Mouse (Mus musculus): Measurements from ENCODE around the gene Slc38a10. TPM values are rescaled to one million over a fixed set of nuclear protein-coding genes. Genes with fewer than 3 reads are reported as not detected.
A peak's percentile ranks its signal among the peaks of the same experiment; 100 is the strongest.

Slc38a10 gene
- polyA plus RNA-seq, 1 experiment from 2014 or later: 78.8 TPM

DNA sequence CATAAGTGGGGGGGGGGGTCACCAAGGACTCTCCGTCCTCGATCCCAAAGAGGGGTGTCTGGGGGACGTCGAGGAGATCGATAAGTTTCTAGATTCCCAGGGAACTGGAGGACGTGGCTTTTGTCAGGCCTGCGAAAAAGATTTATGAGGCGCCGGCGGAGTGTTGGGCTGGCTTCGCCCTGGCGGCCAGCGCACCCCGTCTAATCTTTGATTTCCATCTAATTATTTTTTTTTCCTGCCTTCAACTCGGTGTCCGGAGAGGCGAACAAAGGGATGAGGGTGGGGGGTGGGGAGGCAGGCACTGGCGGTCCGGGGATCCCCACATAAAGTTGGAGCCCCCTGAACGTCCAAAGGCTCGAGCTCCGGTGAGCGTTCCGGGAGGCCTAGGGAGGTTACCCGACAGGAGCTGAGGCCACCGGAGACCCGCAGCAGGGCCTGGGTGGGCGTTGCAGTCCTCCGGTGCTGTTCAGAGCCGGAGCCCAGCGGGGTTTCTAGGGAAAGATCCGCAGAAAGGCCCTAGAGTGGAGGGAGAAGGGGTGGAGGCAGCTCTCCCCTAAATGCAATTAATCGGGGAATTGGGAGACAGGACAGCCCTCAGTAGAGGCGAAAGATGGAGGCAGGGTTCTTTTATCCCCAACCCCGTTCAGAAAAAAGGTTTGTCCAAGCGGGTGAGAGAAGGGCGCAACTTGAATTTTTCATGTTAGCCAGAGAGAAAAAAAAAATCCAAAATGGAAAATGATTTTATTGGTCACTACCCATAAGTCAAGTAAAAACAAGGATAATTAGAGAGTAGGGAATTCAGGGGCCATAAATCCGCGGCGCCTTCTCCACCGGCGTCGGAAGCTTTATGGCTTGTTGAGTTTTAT, 36.3 kb upstream of the Slc38a10 start:
- no peaks in the 10 kb centered on the region for H3K27me3 ChIP-seq (ENCODE audit: control insufficient read depth, insufficient read depth, low read length)
- under 1% methylated on average over 43 of the region's 43 CpGs for WGBS
- no peak for ATAC-seq (ENCODE audit: low read depth)
- peak overlapping the region; percentile 99 for H3K4me2 ChIP-seq (ENCODE audit: low read depth, low read length)
- peak overlapping the region; percentile 99 for H3K9ac ChIP-seq (replicated peaks; ENCODE audit: low read depth, low read length)
- H3K27ac ChIP-seq (ENCODE audit: low read depth, low read length): peak overlapping the region; percentile 98
- peak overlapping the region; percentile 92 for H3K4me3 ChIP-seq (ENCODE audit: low read depth, low read length)
- H3K36me3 ChIP-seq (ENCODE audit: control insufficient read depth, insufficient read depth, low read length): no peaks in the 10 kb centered on the region
- H3K9me3 ChIP-seq (ENCODE audit: control insufficient read depth, low read length): no peaks in the 10 kb centered on the region
- peaks cover 46% of the 10 kb centered on the region for H3K4me1 ChIP-seq (ENCODE audit: control insufficient read depth, insufficient read depth, low read length)

DNA sequence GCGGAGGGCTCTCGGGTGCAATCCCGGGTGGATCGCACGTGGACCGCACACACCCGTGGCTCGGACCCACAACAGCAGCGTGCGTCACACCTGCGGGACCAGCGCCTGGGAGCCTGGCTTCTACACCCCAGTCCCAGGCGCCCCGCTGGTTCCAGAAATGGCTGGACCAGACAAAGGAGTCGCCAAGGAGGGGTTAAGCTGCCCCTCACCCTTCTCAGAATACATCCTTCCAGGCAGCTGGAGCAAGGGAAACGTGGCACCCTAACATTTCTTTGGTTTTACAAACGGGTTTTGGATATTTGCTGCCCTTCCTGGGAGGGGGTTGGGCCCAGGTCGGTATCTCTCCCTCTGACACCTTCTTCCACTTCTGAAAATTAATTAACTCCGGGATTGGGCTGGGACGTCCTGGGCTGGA, 35.7 kb upstream of the Slc38a10 start:
- Histone ChIP-seq H3K4me3 (ENCODE audit: low read depth, low read length) (peak overlapping the region; percentile 92), H3K4me1 (ENCODE audit: control insufficient read depth, insufficient read depth, low read length) (peaks cover 48% of the 10 kb centered on the region), H3K27ac (ENCODE audit: low read depth, low read length) (peak overlapping the region; percentile 98), H3K27me3 (ENCODE audit: control insufficient read depth, insufficient read depth, low read length) (no peaks in the 10 kb centered on the region), H3K4me2 (ENCODE audit: low read depth, low read length) (peak overlapping the region; percentile 99), H3K36me3 (ENCODE audit: control insufficient read depth, insufficient read depth, low read length) (no peaks in the 10 kb centered on the region), H3K9me3 (ENCODE audit: control insufficient read depth, low read length) (no peaks in the 10 kb centered on the region), H3K9ac (replicated peaks; ENCODE audit: low read depth, low read length) (peak overlapping the region; percentile 99)
- ATAC-seq (ENCODE audit: low read depth): no peak
- WGBS: under 1% methylated on average over 20 of the region's 20 CpGs

DNA sequence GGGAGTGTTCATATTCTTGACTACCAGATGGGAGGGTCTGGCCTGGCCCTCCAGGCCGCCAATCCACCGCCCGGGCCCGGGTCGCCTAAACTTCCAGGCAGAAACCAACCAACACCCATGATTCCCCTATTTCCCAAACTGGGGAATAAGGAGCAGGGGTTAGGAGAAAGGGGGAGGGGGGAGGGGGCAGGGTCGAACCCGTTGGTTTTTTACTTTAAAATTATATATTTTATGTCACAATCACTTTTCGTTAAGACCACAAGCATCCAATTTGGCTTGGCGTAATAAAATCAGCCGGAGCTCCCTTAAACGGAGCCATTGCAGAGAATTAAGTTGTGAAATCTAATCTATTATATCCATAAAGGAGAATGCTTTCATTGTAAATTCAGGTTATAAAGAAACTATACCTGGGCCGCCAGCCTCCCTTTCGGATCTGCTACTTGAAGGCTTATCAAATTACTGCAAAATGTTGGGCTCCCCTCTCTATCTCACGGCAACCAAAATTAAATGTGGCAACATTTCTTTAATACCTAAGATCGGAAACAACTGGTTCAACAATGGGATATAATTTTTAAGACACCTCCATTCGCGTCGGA, 35.1 kb upstream of the Slc38a10 start:
- H3K9me3 ChIP-seq (ENCODE audit: control insufficient read depth, low read length): no peaks in the 10 kb centered on the region
- H3K4me2 ChIP-seq (ENCODE audit: low read depth, low read length): peak overlapping the region; percentile 99
- WGBS: 6% methylated on average over 18 of the region's 18 CpGs
- peak overlapping the region; percentile 92 for H3K4me3 ChIP-seq (ENCODE audit: low read depth, low read length)
- no peak for ATAC-seq (ENCODE audit: low read depth)
- no peaks in the 10 kb centered on the region for H3K36me3 ChIP-seq (ENCODE audit: control insufficient read depth, insufficient read depth, low read length)
- peak overlapping the region; percentile 99 for H3K9ac ChIP-seq (replicated peaks; ENCODE audit: low read depth, low read length)
- no peaks in the 10 kb centered on the region for H3K27me3 ChIP-seq (ENCODE audit: control insufficient read depth, insufficient read depth, low read length)
- H3K4me1 ChIP-seq (ENCODE audit: control insufficient read depth, insufficient read depth, low read length): peaks cover 48% of the 10 kb centered on the region
- peak overlapping the region; percentile 98 for H3K27ac ChIP-seq (ENCODE audit: low read depth, low read length)

DNA sequence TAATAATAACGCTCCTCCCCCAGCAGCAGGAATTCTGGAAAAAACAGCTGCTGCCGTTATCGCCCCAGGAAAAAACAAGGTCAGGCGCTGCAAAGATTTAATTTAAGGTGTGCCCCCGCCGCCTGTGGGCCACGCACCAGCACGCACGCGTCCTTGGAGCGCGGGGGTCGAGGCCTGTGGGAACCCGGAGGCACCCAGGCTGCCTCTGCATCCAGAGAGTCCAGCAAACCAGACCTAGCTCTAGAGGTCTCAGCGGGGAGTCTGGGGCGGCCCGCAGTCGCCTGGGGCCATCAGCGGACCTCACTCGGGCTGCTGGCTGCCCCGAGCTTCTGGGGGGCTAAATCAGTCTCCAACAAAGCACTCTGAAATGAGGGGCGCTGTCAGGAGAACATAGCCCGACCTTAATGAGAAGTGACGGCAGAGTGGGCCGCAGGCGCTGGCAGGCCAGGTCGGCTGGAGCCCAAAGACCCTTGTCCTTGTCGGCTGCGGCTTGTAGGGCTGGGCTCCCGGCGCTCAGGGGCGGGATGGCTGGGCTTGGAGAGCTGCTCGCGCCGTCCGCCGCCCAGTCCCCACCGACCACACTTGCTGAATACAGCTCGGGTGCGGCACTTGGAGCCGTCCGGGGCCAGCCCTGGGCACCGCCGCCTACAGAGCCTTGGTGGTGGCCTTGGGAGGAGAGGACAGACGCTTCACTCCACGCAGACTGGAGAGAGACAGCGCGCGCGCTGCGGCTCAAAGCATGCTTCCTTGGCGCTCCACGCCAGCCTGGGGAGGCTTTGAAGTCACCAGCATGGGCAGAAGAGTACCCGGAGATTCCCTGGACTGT, 34.4 kb upstream of the Slc38a10 start:
- 1% methylated on average over 54 of the region's 54 CpGs for WGBS
- H3K27me3 ChIP-seq (ENCODE audit: control insufficient read depth, insufficient read depth, low read length): no peaks in the 10 kb centered on the region

DNA sequence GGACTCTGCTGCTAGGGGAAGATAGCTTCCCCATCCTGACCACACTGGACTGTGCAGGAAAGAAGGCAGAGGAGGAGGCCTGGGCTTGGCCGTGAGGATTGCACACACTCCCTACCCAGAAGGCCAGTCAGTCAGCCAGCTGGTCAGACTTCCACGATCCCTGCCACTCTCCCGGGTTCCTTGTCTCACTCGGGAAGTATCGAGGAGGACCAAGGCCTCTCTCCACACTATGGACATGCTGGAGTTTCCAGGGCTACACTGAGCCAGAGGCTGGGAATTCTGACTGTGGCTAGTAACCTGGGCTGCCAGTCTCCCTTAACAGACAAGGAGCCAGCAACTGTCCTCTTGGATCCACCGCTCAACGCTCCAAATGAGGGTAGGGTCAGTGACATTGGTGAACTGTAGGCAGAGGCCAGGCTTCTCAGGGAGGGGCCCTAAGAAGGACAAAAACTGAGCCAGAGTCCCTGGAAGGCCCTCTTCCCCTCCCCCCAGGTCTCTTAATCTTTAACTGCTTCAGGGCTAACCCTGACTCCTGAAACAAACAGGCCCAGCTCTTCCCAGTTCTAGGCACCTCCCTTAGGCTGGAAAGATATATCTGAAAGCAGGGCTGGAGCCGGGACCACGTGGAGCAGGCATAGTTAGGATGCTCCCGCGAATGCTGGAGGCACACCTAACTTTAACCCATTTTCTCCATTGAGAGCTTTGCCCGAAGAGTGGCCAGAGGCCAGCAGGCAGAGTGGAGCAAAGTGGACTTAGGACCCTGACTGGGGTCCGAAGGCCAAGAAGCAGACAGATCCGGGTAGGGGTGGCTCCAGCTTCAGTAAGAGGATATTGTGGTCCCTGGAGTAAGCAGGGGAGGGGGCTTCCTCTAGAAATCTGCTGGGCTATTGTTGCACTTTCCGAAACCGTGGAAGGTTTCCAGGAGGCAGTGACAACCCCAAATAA, 33.5 kb upstream of the Slc38a10 start:
- Histone ChIP-seq H3K27me3 (ENCODE audit: control insufficient read depth, insufficient read depth, low read length) (no peaks in the 10 kb centered on the region), H3K4me2 (ENCODE audit: low read depth, low read length) (peak overlapping the region; percentile 99), H3K36me3 (ENCODE audit: control insufficient read depth, insufficient read depth, low read length) (no peaks in the 10 kb centered on the region), H3K27ac (ENCODE audit: low read depth, low read length) (peak overlapping the region; percentile 98), H3K4me1 (ENCODE audit: control insufficient read depth, insufficient read depth, low read length) (peaks cover 38% of the 10 kb centered on the region), H3K9ac (replicated peaks; ENCODE audit: low read depth, low read length) (peak overlapping the region; percentile 99), H3K9me3 (ENCODE audit: control insufficient read depth, low read length) (no peaks in the 10 kb centered on the region), H3K4me3 (ENCODE audit: low read depth, low read length) (peak overlapping the region; percentile 92)
- WGBS: 4% methylated on average over 16 of the region's 16 CpGs
- peak; percentile 18; the same call in 1 of the 2 replicates for ATAC-seq (ENCODE audit: low read depth)

More for the DNA sequence above, 34.4 kb upstream of the Slc38a10 start:
- H3K4me3 ChIP-seq (ENCODE audit: low read depth, low read length): peak overlapping the region; percentile 92
- peak overlapping the region; percentile 99 for H3K9ac ChIP-seq (replicated peaks; ENCODE audit: low read depth, low read length)
- peak overlapping the region; percentile 99 for H3K4me2 ChIP-seq (ENCODE audit: low read depth, low read length)
- H3K9me3 ChIP-seq (ENCODE audit: control insufficient read depth, low read length): no peaks in the 10 kb centered on the region
- H3K27ac ChIP-seq (ENCODE audit: low read depth, low read length): peak overlapping the region; percentile 98
- ATAC-seq (ENCODE audit: low read depth): no peak
- H3K4me1 ChIP-seq (ENCODE audit: control insufficient read depth, insufficient read depth, low read length): peaks cover 42% of the 10 kb centered on the region
- H3K36me3 ChIP-seq (ENCODE audit: control insufficient read depth, insufficient read depth, low read length): no peaks in the 10 kb centered on the region

DNA sequence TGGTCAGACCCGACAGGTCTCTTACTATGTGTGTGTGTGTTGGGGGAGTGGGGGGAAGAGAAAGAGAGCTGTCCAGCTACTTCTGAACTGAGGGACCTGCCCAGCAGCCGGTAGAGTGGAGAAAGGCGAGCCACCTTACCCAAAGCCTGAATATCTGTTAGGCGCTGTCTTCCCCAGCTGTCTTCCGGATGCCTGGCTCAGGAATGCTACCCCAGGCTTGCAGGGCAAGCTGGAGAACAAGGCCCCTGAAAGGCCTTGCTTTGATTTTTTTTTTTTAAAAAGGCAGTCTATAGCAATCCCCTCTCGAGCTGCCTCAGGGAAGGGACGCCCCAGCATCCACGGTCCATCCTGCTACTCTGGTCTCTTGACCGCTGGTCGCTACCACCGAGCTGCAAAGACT, 32.6 kb upstream of the Slc38a10 start:
- Histone ChIP-seq H3K4me2 (ENCODE audit: low read depth, low read length) (peak overlapping the region; percentile 99; the same call in 1 of the 2 replicates), H3K9me3 (ENCODE audit: control insufficient read depth, low read length) (no peaks in the 10 kb centered on the region), H3K4me3 (ENCODE audit: low read depth, low read length) (no peak overlapping the region), H3K27ac (ENCODE audit: low read depth, low read length) (no peak overlapping the region), H3K9ac (replicated peaks; ENCODE audit: low read depth, low read length) (no peak overlapping the region), H3K36me3 (ENCODE audit: control insufficient read depth, insufficient read depth, low read length) (no peaks in the 10 kb centered on the region), H3K27me3 (ENCODE audit: control insufficient read depth, insufficient read depth, low read length) (no peaks in the 10 kb centered on the region), H3K4me1 (ENCODE audit: control insufficient read depth, insufficient read depth, low read length) (peaks cover 38% of the 10 kb centered on the region)
- WGBS: 25% methylated on average over 11 of the region's 11 CpGs
- ATAC-seq (ENCODE audit: low read depth): no peak

DNA sequence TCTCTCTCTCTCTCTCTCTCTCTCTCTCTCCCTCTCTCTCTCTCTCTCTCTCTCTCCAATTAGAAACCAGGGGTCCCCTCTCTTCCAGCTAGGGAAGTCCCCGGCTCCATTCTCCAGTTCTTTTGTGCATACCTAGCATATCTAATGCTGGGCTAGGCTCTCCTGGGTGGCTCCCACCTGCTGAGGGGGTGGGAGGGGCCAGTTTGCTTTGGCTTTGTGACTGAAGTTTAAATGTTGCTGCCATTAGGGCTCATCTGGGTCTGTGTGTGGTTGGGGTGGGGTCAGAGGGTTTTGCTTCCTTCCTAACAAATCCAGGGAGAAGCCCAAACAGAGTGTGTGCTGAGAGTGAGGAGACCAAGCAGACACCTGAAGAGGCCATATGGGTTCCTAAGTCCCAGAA, 32.0 kb upstream of the Slc38a10 start:
- Histone ChIP-seq H3K4me1 (ENCODE audit: control insufficient read depth, insufficient read depth, low read length) (peaks cover 38% of the 10 kb centered on the region), H3K9ac (replicated peaks; ENCODE audit: low read depth, low read length) (no peak overlapping the region), H3K9me3 (ENCODE audit: control insufficient read depth, low read length) (no peaks in the 10 kb centered on the region), H3K27ac (ENCODE audit: low read depth, low read length) (no peak overlapping the region), H3K27me3 (ENCODE audit: control insufficient read depth, insufficient read depth, low read length) (no peaks in the 10 kb centered on the region), H3K4me2 (ENCODE audit: low read depth, low read length) (no peak overlapping the region), H3K4me3 (ENCODE audit: low read depth, low read length) (no peak overlapping the region), H3K36me3 (ENCODE audit: control insufficient read depth, insufficient read depth, low read length) (no peaks in the 10 kb centered on the region)
- 22% methylated on average over 1 of the region's 1 CpGs for WGBS
- ATAC-seq (ENCODE audit: low read depth): no peak

DNA sequence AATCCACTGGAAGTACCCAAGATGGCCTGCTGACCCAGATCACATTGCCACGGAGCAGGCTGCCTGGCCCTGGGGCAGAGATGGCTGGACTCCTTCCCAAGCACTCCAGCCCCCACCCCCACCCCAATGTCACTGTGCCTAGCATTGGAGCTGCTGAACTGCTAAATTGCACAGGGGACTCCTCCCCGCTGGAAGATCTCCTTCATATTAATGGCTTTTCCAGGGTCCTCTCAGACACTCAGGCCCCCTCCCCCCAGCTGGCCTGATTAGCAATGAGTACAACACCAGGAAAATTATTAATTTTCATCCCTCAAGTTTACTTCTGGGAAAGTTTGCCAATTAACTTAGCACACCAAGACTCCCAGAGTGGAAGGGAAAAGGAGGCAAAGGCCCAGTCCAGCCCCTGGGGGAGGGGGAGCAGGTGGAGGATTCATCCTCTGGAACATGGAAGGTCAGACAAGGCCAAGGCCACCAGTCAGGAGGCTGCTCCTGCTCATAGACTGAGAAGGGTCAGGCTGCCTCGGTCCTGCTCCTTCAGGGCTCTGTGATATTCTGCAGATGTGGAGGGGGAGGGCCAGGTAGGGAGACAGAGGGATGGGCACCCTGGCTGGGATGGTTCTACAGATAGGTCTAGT, 31.4 kb upstream of the Slc38a10 start:
- Histone ChIP-seq H3K27me3 (ENCODE audit: control insufficient read depth, insufficient read depth, low read length) (no peaks in the 10 kb centered on the region), H3K4me1 (ENCODE audit: control insufficient read depth, insufficient read depth, low read length) (peaks cover 38% of the 10 kb centered on the region)
- WGBS: 19% methylated on average over 3 of the region's 3 CpGs

More for the DNA sequence above, 31.4 kb upstream of the Slc38a10 start:
- no peak overlapping the region for H3K27ac ChIP-seq (ENCODE audit: low read depth, low read length)
- no peak overlapping the region for H3K4me2 ChIP-seq (ENCODE audit: low read depth, low read length)
- no peak overlapping the region for H3K4me3 ChIP-seq (ENCODE audit: low read depth, low read length)
- no peak overlapping the region for H3K9ac ChIP-seq (replicated peaks; ENCODE audit: low read depth, low read length)
- no peak for ATAC-seq (ENCODE audit: low read depth)
- H3K9me3 ChIP-seq (ENCODE audit: control insufficient read depth, low read length): no peaks in the 10 kb centered on the region
- H3K36me3 ChIP-seq (ENCODE audit: control insufficient read depth, insufficient read depth, low read length): no peaks in the 10 kb centered on the region

Data from neural tube, embryonic 14.5 days (tissue).